Mouse (Mus musculus) MEL (cell line): ENCODE measurements around the gene Themis2. TPM values are rescaled to one million over a fixed set of nuclear protein-coding genes. Genes with fewer than 3 reads are reported as not detected.
"Not testable (repeated sequence)": the region's sequence is repeated elsewhere in the genome, so short reads cannot be mapped to it uniquely, and the experiment has no call there.

Experiments used
- DNase-seq: peaks from one replicate; pipeline ENCODE4 v3.0.0; 2011; ENCODE audit warnings: low read depth, low spot score
- H3K27ac ChIP-seq: 2 replicates; pipeline ENCODE4 v1.5.1; 2012; ENCODE audit warnings: low read depth, mild to moderate bottlenecking, control low read depth, low read length, moderate library complexity; ENCODE audit not compliant: control insufficient read depth
- H3K27me3 ChIP-seq, 2 experiments: fragments of 150-350 bp in 1 of 2; sonication (generic) in 1 of 2; 2 replicates each; pipeline ENCODE4 v1.6.1; 2012; ENCODE audit warnings: low read length in 2 of 2, mild to moderate bottlenecking in 2 of 2, improper control_type of control experiment in 1 of 2, moderate library complexity in 1 of 2; ENCODE audit not compliant: insufficient read depth in 2 of 2, control insufficient read depth in 1 of 2
- H3K36me3 ChIP-seq, 2 experiments: 2 replicates each; pipeline ENCODE4 v1.6.1; 2012 to 2014; ENCODE audit warnings: low read length in 2 of 2, improper control_type of control experiment in 1 of 2, inconsistent platforms in 1 of 2, mild to moderate bottlenecking in 1 of 2; ENCODE audit not compliant: insufficient read depth in 2 of 2, control insufficient read depth in 1 of 2
- H3K4me1 ChIP-seq, 2 experiments: fragments of 150-350 bp in 1 of 2; sonication (generic) in 1 of 2; 2 replicates each; pipeline ENCODE4 v1.6.1; 2012; ENCODE audit warnings: low read length in 2 of 2, improper control_type of control experiment in 1 of 2, mild to moderate bottlenecking in 1 of 2; ENCODE audit not compliant: insufficient read depth in 2 of 2, control insufficient read depth in 1 of 2
- H3K4me3 ChIP-seq, 2 experiments: fragments of 150-350 bp in 1 of 2; sonication (generic) in 1 of 2; 2 replicates each; pipeline ENCODE4 v1.5.1; 2012; ENCODE audit warnings: low read depth in 2 of 2, low read length in 2 of 2, mild to moderate bottlenecking in 2 of 2, moderate library complexity in 2 of 2, control low read depth in 1 of 2, improper control_type of control experiment in 1 of 2; ENCODE audit not compliant: control insufficient read depth in 1 of 2, insufficient read depth in 1 of 2
- H3K79me2 ChIP-seq: 2 replicates; pipeline ENCODE4 v1.6.1; 2012; ENCODE audit warnings: mild to moderate bottlenecking, low read length, moderate library complexity; ENCODE audit not compliant: control insufficient read depth, poor library complexity, insufficient read depth
- H3K9ac ChIP-seq: 2 replicates; pipeline ENCODE4 v1.6.1; 2012; ENCODE audit warnings: low read depth, mild to moderate bottlenecking, control low read depth, low read length, moderate library complexity; ENCODE audit not compliant: control insufficient read depth, poor library complexity, severe bottlenecking
- H3K9me3 ChIP-seq: fragments of 150-350 bp; sonication (generic); replicated peaks from 2 replicates; pipeline ENCODE4 v1.6.1; 2012; ENCODE audit warnings: mild to moderate bottlenecking, low read length, improper control_type of control experiment, moderate library complexity; ENCODE audit not compliant: insufficient read depth
- EP300 ChIP-seq, 2 experiments: IDR thresholded peaks; 2 replicates each; pipeline ENCODE4 v1.6.1; 2011; ENCODE audit warnings: improper control_type of control experiment in 2 of 2, low read length in 2 of 2, low read depth in 1 of 2, mild to moderate bottlenecking in 1 of 2
- GATA1 ChIP-seq: IDR thresholded peaks from 2 replicates; pipeline ENCODE4 v1.6.1; 2011; ENCODE audit warnings: low read depth, low read length, improper control_type of control experiment
- KAT2A ChIP-seq: conservative IDR thresholded peaks from 2 replicates; pipeline ENCODE4 v1.6.1; 2012; ENCODE audit warnings: low read depth, low read length, improper control_type of control experiment, inconsistent platforms
- RCOR1 ChIP-seq: IDR thresholded peaks from 2 replicates; pipeline ENCODE4 v1.6.1; 2012; ENCODE audit warnings: low read depth, mild to moderate bottlenecking, inconsistent platforms, low read length, improper control_type of control experiment
- TAL1 ChIP-seq: IDR thresholded peaks from 2 replicates; pipeline ENCODE4 v1.6.1; 2012; ENCODE audit warnings: mild to moderate bottlenecking, inconsistent platforms, low read length, moderate library complexity, mixed read lengths
- TBP ChIP-seq: IDR thresholded peaks from 2 replicates; pipeline ENCODE4 v1.8.0; 2011; ENCODE audit warnings: low read depth, low read length, improper control_type of control experiment
- TCF12 ChIP-seq: IDR thresholded peaks from 2 replicates; pipeline ENCODE4 v1.6.1; 2014; ENCODE audit warnings: low read depth, mild to moderate bottlenecking, inconsistent platforms, low read length, improper control_type of control experiment, moderate library complexity
- ZNF384 ChIP-seq: IDR thresholded peaks from 2 replicates; pipeline ENCODE4 v1.6.1; 2012; ENCODE audit warnings: low read depth, mild to moderate bottlenecking, inconsistent platforms, low read length, improper control_type of control experiment
- polyA plus RNA-seq, 2 experiments: library from polyadenylated mRNA; stranded (reverse) in 1 of 2; unstranded in 1 of 2; fragments of >175 nt in 1 of 2; fragments of >200 nt in 1 of 2; gene quantifications; 2 replicates each; pipeline versions ENCODE4 v1.2.1 to v1.2.4; 2012; ENCODE audit warnings: low replicate concordance in 2 of 2, low read depth in 1 of 2; ENCODE audit not compliant: insufficient read length in 2 of 2, insufficient read depth in 1 of 2, missing spikeins in 1 of 2
- total RNA-seq: library from RNA; depleted of rRNA; stranded (reverse); fragments of 300-350 nt; gene quantifications from 2 replicates; pipeline ENCODE4 v1.2.3, GENCODE M21; 2012

Gene Themis2
- total and polyA plus RNA-seq, 3 experiments, result 1.0 to 2.6 TPM; not detected in 1

DNA sequence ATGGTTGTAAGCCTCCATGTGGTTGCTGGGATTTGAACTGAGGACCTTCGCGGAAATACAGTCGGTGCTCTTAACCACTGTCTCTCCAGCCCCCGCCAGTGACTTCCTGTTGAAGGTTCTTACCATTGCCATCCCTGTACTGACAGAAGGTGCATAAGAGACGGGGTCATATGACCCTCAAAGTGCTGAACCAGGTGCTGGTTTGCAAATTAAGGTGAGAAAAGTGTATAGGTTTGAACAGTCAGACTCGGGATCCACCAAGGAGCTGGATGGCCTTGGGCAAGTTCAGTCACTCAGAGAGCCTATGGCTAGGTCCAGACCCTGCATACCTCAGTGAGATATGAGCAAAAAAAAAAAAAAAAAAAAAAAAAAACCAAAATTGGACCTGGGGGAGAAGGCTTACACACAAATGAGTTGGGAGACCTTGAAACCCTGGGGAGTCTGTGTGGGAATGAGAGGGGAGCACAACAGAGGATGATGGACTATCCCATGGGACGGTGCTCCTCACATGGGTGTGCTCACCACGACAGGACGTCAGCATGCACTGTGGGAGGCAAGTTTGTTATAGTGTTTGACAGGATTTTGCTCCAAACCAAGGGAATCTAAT is 49.2 kb downstream of the Themis2 start:
- no peak for DNase-seq
- H3K36me3 ChIP-seq, result peaks cover 0 to 18% of the 10 kb centered on the region in 2 experiments; a peak in 2 of 4 replicates
- peak overlapping the region; percentile 47 to 70 for H3K4me3 ChIP-seq
- H3K79me2 ChIP-seq, result no peaks in the 10 kb centered on the region
- H3K27ac ChIP-seq, result peak overlapping the region; percentile 32
- no peak for TF ChIP-seq TAL1
- TF ChIP-seq ZNF384, result peak; percentile 53; the same call in 1 of the 2 replicates
- H3K4me1 ChIP-seq, result peaks cover 2 to 26% of the 10 kb centered on the region in 2 experiments
- H3K9ac ChIP-seq, result peak overlapping the region; percentile 68
- H3K27me3 ChIP-seq, result no peaks in the 10 kb centered on the region
- H3K9me3 ChIP-seq, result no peaks in the 10 kb centered on the region

DNA sequence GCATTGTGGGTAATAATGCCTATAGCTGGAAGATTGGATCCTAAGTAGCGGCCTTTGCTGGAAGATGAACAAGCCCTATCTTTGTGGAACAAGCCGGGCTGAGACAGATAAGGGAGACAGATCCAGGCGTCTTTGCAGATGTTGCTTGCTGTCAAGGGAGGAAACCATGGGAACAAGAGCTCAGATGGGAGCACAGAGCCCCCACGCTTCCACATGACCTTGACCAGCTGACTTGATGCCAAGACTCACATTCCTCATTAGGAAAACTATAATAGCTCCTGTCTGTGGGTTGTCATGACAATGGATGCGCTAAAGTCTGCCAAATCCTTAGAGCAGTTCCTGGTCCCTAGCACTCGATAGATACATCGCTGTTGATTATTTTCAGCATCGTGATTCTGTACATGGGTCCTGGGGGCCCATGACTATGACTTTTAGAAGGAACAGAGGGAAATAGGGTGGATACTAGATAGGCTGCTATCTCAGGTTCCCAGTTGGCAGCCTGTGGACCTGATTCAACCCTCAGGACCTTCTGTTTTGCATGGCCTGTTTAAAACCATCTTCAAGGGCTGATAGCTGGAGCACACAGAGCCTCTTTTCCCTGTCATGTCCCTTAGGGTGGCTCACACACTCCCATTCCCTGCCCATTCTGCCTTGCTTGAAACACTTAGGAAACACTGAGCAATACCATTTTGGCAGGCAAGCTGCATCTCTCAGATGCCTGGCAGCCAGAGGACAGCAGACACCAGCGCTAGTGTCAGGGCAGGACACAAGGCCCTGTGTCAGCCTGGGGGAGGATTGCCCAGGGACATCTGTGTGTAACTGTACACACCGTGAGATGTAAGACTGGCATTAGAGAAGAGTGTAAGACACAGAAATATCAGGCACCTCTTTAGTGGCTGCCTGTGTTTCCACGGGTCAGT is 51.9 kb downstream of the Themis2 start:
- no peaks in the 10 kb centered on the region for H3K27me3 ChIP-seq
- H3K4me1 ChIP-seq, result peaks cover 2 to 26% of the 10 kb centered on the region in 2 experiments
- H3K79me2 ChIP-seq, result no peaks in the 10 kb centered on the region
- H3K9ac ChIP-seq, result no peak overlapping the region
- peaks cover 0 to 18% of the 10 kb centered on the region in 2 experiments; a peak in 2 of 4 replicates for H3K36me3 ChIP-seq
- TF ChIP-seq KAT2A, result no peak
- TF ChIP-seq TCF12, result peak; percentile 73; the same call in 1 of the 2 replicates
- peak; percentile 69; the same call in 1 of the 2 replicates for TF ChIP-seq RCOR1
- TF ChIP-seq EP300 (IDR thresholded peaks at IDR 0.05; ENCODE audit: low read depth in 1 of 2, low read length in 2 of 2), result peak; percentile 43 to 65; a peak in 3 of 4 replicates
- TF ChIP-seq GATA1, result peak; percentile 61; the same call in 1 of the 2 replicates
- TF ChIP-seq TAL1, result peak; percentile 77
- H3K9me3 ChIP-seq, result no peaks in the 10 kb centered on the region
- H3K4me3 ChIP-seq, result no peak overlapping the region
- H3K27ac ChIP-seq, result no peak overlapping the region
- DNase-seq, result peak; percentile 61

DNA sequence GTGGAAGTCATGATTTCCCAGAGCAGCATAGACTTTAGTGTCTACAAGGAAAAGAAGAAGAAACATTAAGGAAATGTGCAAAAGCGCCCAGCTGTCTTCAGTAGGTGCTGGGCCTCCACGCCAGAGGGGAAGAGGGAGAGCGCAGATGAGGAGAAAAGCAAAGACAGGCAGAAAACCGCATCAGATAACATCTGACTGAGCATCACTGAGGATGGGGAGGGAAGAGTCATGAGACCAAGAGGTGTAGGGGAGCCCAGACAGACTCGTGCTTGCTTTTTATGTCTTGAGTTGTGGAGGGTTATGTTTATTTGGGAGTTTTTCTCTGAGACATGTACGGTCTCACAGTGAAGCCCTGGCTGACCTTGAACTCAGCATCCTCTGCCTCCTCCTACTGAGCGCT is 54.7 kb downstream of the Themis2 start:
- no peak for DNase-seq
- no peaks in the 10 kb centered on the region for H3K79me2 ChIP-seq
- peaks cover 0 to 10% of the 10 kb centered on the region in 2 experiments; a peak in 2 of 4 replicates for H3K36me3 ChIP-seq
- H3K27me3 ChIP-seq, result no peaks in the 10 kb centered on the region
- no peaks in the 10 kb centered on the region for H3K9me3 ChIP-seq
- no peak overlapping the region for H3K4me3 ChIP-seq
- peaks cover 2 to 14% of the 10 kb centered on the region in 2 experiments for H3K4me1 ChIP-seq
- no peak overlapping the region for H3K9ac ChIP-seq
- H3K27ac ChIP-seq, result no peak overlapping the region
- no peak for TF ChIP-seq TBP
- TF ChIP-seq, all 39 proteins: peak for 0

DNA sequence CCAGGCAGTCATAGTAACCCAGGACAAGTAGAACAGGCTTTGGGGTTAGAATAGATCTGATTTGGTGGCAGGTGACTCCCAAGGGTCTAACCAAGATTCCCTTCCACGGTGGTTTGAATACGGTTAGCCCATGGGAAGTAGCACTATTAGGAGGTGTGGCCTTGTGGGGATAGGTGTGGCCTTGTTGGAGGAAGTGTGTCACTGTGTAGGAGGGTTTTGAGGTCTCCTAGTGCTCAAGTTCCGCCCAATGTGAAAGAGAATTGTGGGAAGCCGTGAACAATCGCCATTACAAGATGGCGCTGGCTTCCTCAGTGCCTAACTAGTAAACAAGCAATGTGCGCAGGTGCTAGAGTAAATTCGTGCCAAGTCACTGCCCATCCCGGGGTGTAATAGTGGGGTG is 59.0 kb downstream of the Themis2 start:
- H3K4me3 ChIP-seq, H3K9me3 ChIP-seq, H3K79me2 ChIP-seq, H3K9ac ChIP-seq, H3K36me3 ChIP-seq, H3K27ac ChIP-seq, H3K4me1 ChIP-seq, DNase-seq, H3K27me3 ChIP-seq: not testable (repeated sequence)
